Mouse (Mus musculus) cerebellum, adult 2 months (tissue): ENCODE measurements around the gene Abracl.

Experiments used
- CTCF ChIP-seq: fragments of 200-500 bp; IDR thresholded peaks from 2 replicates; pipeline ENCODE4 v1.5.1; 2011; ENCODE audit warnings: low read depth, mild to moderate bottlenecking, control low read depth, low read length, moderate library complexity, borderline replicate concordance; ENCODE audit not compliant: insufficient read depth
- POLR2A ChIP-seq: fragments of 200-500 bp; IDR thresholded peaks from 2 replicates; pipeline ENCODE4 v1.6.1; 2011; ENCODE audit warnings: low read length, control low read depth, borderline replicate concordance; ENCODE audit not compliant: insufficient read depth

DNA sequence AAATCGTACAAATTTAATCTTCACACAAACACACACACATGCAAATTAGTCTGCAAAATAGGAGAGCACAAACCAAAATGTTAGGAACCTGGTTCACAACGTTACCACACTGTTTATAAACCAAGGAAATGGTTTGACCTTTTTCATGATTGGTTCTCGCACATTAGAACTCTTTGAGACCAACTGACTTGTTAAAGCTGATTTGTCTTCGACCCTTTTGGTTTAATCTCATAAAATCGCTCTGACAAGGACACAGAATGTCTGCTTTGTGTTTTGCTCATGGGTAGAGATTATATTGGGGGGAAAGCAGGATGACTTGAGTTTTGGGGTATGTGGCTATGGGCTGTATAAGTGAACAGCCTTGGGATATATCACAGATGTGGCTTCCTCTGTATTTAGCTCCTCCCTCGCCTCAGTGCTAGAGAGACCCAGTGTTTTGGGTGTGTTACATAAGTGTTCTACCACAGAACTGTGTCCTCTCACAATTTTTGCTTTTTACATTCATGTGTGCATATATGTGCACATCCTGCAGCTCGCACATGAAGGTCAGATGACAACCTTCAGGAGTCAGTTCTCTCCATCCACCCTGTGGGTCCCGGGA lies 35.2 kb downstream of the Abracl start:
- TF ChIP-seq POLR2A = no peak
- no peak for TF ChIP-seq CTCF
